Mouse (Mus musculus): Measurements from ENCODE around the gene Pmpcb.

The Pmpcb gene

DNA sequence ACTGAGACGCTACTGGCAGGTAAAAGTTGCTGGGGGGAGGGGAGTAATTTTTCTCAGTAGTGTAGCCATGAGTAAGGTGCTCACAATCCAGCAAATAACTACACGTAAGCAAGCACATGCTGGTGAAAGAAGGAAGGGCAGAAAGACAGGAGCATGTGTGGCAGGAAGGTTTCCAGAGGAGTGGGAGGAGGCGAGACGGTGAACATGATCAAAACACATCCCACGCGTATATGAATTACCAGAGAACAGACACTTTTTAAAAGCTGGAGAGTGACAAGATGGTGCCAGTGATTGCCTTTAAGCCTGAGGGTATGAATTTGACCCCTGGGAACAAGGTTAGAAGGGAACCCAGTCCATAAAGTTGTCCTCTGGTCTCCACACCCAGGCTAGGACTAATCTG, 32.9 kb downstream of the Pmpcb start:
- ChIA-PET CTCF (no interaction called here), POLR2A (interaction anchor here in 2 of 4 experiments (0.7 kb wide), 2 partner anchors 21 to 33 kb away, joined by 3 read pairs; no protein-coding TSS in a partner anchor)

DNA sequence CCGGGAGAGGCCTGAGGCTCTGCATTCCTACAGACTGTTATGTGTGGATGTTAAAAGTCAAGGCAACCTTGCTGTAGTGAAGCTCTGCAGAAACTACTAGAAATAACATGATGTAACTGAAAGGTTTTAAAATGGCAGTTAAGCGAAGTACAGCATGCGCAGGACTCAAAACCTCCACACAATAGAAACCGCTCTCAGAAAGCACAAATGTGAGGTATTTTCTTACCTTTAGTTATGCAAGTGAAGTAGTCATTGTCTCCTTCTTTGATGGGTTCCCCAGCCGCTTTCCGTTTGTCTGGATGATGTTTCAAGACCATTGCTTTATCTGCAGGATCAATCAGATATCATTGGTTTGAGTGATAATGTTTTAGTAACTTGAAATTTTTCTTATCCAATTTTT, 39.5 kb downstream of the Pmpcb start:
- CTCF ChIA-PET = no interaction called here
- POLR2A ChIA-PET = interaction anchor here in 3 of 4 experiments (1.1 to 4.2 kb wide), 8 partner anchors 8 to 131 kb away, joined by 3 to 20 read pairs (median 7); partner anchors contain the start of genes Dnajc2 (in 2 of the 3), Psmc2 (in 2 of the 3), Armc10 (in 1 of the 3) and Fbxl13 (in 1 of the 3)

DNA sequence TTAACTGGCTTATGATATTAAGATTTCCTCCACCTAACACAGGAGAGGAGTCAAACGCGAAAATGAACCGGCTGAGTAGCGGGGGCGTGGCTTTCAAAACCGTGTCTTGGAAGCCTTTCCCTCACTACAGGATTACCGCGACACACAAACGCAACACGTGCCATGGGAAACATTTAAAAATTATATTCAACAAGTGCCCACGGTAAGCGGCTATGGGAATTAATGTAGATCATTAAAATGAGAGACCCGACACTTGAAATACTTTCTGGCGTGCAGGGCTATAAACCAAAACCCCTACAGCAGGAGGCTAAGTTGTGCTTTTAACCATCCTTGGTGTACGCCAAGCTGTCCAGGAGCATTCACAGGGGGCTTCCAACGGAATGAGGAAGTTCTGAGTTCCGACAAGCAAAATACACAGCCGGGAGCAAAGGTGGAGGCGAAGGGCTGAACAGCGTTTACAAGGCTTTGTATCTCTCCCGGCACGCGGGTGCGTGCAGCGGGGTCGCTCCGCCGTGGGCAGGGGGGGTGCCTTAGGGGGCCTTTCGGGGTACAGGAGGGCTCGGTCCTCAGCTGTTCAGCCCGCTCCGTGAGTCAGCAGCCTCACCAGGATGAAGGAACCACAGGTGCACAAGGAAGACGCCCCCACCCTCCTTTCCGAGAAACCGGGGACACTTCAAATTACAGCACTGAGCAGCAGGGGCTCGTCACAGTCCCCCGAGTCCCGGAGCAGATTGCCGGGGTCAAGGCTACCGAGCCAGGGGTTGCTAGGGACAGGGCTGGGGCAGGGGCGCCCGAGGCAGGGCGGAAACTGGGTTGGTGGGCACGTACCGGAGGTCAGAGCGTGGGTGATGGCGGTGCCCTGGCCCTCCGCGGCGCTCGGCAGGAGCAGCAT, 47.5 kb downstream of the Pmpcb start:
- ChIA-PET POLR2A (interaction anchor here (0.6 to 3.3 kb wide), 17 partner anchors 10 to 833 kb away, joined by 3 to 20 read pairs (median 5); partner anchors contain the start of genes Napepld (in 2 of the 4), Armc10 (in 1 of the 4) and Fbxl13 (in 1 of the 4)), CTCF (interaction anchor here in 1 of 4 experiments (1.0 kb wide), 1 partner anchor 144 kb away, joined by 3 read pairs; no protein-coding TSS in a partner anchor)

DNA sequence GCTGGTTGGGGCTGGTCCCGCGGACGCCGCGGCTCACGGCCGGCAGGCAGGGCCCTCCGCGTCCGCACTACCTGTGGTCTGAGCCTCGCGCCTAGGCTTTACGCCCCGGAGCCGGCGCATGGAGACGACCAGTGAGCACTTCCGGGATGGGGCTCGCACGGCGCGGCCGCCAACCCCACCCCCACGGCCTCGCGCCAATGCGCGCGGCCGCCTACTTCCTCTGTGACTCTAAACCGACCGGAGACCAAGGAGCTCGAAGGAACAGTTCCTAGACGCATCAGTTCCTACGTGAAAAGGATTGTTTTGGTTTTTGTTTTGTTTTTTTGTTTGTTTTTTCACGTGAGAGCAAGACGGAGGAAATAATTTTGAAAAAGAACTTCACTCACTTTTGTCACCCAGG, 48.1 kb downstream of the Pmpcb start, which contains the start of the genes Dnajc2 and Psmc2:
Dnajc2 (minus strand) TSS at position 199 of the 400 bp plus-strand sequence.
Psmc2 (plus strand) TSS at position 231 of the 400 bp plus-strand sequence.
- POLR2A ChIA-PET = interaction anchor here in 3 of 4 experiments (0.5 to 3.3 kb wide), 28 partner anchors 8 to 1630 kb away, joined by 3 to 20 read pairs (median 4); partner anchors contain the start of genes Armc10 (in 2 of the 3), Napepld (in 2 of the 3) and Fbxl13 (in 1 of the 3)
- CTCF ChIA-PET = interaction anchor here in 2 of 4 experiments (0.6 to 1.0 kb wide), 3 partner anchors 9 to 145 kb away, joined by 3 to 6 read pairs (median 3); partner anchors contain the start of gene Armc10 (in 1 of the 2)

DNA sequence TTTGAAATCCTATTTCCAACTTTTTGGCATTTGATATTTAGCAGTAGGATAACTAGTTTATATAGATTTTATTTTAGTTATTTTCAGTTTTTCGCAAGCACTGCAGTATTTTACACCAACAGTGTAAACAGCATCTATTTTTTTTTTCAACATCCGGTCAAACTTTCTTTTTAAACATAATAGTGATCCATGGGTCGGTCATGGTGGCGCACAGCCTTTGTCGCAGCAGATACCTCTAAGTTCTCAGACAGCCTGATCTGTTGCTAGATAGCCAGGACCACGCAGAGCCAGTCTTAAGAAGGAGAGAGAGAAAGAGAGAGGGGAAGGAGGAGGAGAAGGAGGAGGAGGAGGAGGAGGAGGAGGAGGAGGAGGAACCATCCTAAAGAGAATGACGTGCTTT, 48.8 kb downstream of the Pmpcb start:
- ChIA-PET POLR2A (interaction anchor here in 3 of 4 experiments (0.5 to 3.3 kb wide), 30 partner anchors 7 to 1629 kb away, joined by 3 to 20 read pairs (median 3); partner anchors contain the start of genes Armc10 (in 2 of the 3), Napepld (in 2 of the 3) and Fbxl13 (in 1 of the 3)), CTCF (interaction anchor here in 2 of 4 experiments (0.6 to 1.0 kb wide), 3 partner anchors 8 to 145 kb away, joined by 3 to 6 read pairs (median 3); partner anchors contain the start of gene Armc10 (in 1 of the 2))

DNA sequence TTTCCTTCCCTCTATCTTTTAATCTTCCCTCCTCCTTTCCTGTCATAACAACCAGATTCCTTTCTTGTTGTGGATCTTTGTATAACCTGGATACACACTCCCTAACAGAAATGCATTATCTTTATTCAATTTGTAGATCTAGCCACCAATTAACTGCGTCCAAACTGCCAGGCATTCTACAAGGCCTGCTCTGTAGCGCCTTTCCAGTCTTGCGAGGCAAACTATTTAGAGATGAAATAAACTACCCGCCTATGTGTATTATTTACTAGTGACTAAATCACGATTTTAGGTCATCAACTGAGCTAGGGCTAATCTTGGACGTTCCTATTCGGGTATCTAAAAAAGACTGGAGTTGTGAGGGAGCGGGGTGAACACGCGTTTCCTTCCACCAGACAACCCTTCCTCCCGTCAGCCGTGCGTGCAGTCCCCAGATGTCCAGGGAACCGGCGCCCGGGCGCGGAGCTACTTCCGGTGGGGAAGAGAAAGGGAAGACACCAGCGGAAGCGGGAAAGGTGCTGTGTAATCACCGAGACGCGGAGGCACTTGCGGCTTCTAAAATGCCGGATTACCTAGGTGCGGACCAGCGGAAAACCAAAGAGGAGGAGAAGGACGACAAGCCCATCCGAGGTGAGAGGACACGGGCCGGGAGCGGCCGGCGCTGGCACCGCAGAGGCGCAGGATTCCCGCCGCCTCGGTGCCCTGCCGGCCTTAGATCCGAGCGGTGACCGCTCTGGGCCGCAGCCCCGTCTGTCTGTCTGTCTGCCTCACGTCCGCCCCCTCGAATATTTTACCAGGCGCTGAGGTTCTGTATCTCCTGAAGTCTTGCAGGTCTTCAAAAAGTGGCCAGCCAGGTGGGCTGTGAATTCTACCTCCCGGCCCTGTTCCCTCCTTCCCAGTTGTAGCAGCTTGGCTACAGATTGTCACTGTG, 49.6 kb downstream of the Pmpcb start:
- POLR2A ChIA-PET = interaction anchor here in 3 of 4 experiments (0.5 to 2.4 kb wide), 24 partner anchors 10 to 737 kb away, joined by 3 to 10 read pairs (median 4); partner anchors contain the start of genes Armc10 (in 1 of the 3), Fbxl13 (in 1 of the 3) and Napepld (in 1 of the 3)
- CTCF ChIA-PET = interaction anchor here in 1 of 4 experiments (0.6 kb wide), 2 partner anchors 128 to 1379 kb away, joined by 3 to 9 read pairs; no protein-coding TSS in a partner anchor

DNA sequence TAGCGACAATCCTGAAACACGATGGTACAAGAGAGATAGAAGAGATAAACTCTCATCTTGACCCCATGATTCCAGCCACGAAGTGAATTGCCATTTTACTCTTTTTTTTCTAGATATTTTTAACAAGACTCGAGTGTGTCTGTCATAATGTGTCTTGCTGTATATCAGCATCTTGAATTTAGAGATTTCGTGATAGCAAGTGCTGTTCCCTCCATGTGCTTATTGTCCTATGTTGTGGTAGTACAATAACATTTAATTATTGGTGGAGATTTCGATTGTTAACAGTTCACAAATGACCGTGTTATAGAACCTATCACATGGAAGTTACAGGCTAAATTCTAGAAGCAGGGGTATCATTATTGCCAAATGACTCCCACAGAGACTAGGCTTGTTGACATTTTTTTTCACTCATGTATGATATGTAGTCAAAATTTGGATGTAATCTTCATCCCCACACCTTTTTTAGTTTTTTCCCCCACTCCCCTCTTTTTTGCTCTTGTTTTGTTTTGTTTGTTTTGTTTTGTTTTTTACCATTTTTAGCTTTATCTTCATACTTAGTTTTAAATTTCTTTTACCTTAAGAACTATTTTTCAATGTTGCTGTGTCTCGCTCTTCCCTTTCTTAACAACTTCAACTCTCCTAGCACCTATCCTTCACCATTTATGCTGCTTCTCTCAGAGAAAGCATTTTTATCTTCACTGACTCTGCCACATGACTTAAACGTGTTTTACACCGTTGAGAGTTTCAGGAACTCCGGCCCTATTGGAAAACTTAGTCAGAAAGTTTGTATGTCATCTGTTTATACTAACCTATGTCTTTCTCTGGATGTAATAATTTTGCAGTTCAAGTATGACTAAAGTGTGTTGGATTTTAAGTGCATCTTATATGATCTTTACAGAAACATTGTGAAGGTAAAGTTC, 50.5 kb downstream of the Pmpcb start:
- CTCF ChIA-PET = interaction anchor here in 1 of 4 experiments (0.6 kb wide), 1 partner anchor 127 kb away, joined by 3 read pairs; no protein-coding TSS in a partner anchor
- POLR2A ChIA-PET = interaction anchor here in 3 of 4 experiments (0.6 to 2.4 kb wide), 17 partner anchors 12 to 737 kb away, joined by 3 to 10 read pairs (median 5); partner anchors contain the start of genes Armc10 (in 1 of the 3), Fbxl13 (in 1 of the 3) and Napepld (in 1 of the 3)

DNA sequence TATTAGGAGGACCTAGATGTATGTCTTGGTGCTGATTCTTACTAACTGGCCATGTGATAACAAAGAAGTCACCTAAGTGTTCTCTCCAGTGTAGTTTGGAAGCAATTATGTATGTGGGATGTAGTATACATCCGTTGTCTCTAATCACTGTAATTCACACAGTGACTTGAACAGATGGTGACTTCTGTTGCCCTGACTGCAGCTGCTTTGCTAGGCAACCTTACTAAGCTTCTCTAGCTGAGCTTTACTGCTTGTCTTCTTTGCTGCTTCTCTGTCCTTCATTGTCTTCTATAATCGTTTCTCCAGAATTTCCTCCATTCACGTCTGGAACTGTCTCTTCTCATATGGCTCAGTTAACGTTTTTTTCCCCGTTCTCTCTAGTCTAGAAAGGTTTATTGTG, 52.1 kb downstream of the Pmpcb start:
- POLR2A ChIA-PET = interaction anchor here in 1 of 4 experiments (2.1 kb wide), 1 partner anchor 88 kb away, joined by 5 read pairs; the partner anchor contains the start of gene Napepld
- CTCF ChIA-PET = no interaction called here

DNA sequence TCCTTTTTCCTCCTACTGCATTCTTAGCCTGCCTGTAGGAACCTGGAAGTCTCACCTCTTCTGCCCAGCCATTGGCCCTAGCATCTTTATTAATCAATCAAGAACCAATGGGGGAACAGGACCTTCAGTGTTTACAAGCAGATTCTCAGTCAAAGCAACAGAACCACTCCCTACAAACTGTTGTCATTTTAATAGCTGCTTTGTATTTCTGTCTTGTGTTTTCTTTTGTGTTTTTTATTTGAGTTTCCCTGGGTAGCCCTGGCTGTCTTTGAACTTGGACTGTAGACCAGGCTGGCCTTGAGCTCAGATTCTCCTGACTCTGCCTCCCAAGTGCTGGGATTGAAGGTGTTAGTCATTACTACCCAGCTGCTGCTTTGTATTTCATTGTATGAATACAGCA, 55.2 kb downstream of the Pmpcb start:
- CTCF ChIA-PET = interaction anchor here in 1 of 4 experiments (1.0 to 1.4 kb wide), 2 partner anchors 57 to 1459 kb away, joined by 3 read pairs; no protein-coding TSS in a partner anchor
- POLR2A ChIA-PET = interaction anchor here in 3 of 4 experiments (0.6 to 3.1 kb wide), 47 partner anchors 8 to 1641 kb away, joined by 3 to 24 read pairs (median 4); partner anchors contain the start of genes Armc10 (in 2 of the 3), Fbxl13 (in 2 of the 3), Napepld (in 2 of the 3) and Pmpcb (in 2 of the 3)

DNA sequence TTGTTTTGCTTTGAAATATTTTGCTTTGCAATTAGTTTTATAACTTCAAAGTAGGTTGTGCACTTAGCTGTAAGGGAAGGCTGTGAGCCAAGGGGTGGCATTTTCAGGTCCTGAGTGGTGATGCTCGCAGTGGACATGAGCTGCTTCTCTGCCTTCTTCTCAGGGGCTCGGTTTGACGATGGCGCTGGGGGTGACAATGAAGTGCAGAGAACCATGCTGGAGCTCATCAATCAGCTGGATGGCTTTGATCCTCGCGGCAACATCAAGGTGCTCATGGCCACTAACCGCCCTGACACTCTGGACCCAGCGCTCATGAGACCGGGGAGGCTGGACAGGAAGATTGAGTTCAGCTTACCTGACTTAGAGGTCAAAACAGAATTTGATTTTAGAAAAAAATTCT, 66.0 kb downstream of the Pmpcb start:
- ChIA-PET CTCF (interaction anchor here in 2 of 4 experiments (1.0 to 1.1 kb wide), 2 partner anchors 11 to 12 kb away, joined by 3 to 4 read pairs; no protein-coding TSS in a partner anchor), POLR2A (interaction anchor here in 2 of 4 experiments (0.9 to 2.9 kb wide), 13 partner anchors 9 to 125 kb away, joined by 3 to 24 read pairs (median 4); partner anchors contain the start of genes Dnajc2 (in 1 of the 2) and Psmc2 (in 1 of the 2))

DNA sequence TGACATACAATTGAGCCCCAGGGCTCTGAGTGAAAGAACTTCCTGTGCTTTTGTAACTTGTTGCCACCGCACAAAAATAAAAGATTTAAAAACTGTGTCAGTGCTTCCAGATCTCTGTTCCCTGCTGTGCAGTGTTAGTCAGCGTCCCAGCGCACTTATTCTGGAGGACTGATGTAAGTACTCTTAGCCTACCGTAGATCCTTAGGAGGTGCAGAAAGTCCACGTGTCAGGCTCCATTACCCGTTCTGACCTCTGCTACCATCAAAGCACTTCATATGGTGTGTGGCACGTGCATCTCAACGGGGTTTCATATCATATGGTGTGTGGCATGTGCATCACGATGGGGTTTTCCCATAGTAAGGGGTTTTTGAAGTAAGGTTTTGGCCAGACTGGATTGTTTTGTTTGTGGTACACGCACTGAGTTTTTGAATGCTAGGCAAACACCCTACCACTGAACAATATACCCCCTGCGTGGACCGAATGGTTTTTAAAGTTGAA, 66.8 kb downstream of the Pmpcb start:
- POLR2A ChIA-PET = interaction anchor here in 2 of 4 experiments (0.9 to 2.9 kb wide), 9 partner anchors 11 to 125 kb away, joined by 3 to 24 read pairs (median 3); no protein-coding TSS in a partner anchor
- CTCF ChIA-PET = no interaction called here

DNA sequence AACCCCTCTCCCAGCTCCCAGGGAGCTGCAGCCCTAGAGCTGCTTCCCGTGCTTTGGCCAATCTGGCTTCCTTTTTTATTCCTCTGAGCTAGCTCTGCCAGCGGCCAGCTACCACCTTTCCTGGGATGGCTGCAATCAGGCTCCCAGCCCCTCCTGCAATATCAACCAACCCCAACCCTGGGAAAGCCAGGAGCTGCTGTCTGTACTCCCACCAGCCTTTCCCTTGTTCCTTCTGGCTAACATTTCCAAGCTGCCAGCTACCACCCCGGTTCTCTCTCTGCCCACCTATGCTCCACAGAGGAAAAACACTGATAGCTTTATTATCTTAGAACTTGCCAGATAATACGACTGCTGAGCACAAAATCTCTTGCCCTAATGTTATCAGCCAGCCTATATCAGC, 67.9 kb downstream of the Pmpcb start:
- POLR2A ChIA-PET = interaction anchor here in 3 of 4 experiments (0.6 to 1.3 kb wide), 6 partner anchors 13 to 296 kb away, joined by 3 to 4 read pairs (median 4); no protein-coding TSS in a partner anchor
- CTCF ChIA-PET = no interaction called here
